Mouse (Mus musculus) forebrain, embryonic 14.5 days (tissue): ENCODE data around the gene Phb. TPM values are rescaled to one million over a fixed set of nuclear protein-coding genes. Genes with fewer than 3 reads are reported as not detected.
A peak's percentile ranks its signal among the peaks of the same experiment; 100 is the strongest.
"Not testable (repeated sequence)": the region's sequence is repeated elsewhere in the genome, so short reads cannot be mapped to it uniquely, and the experiment has no call there.

Experiments used
- ATAC-seq: fragments of 200-750 bp; cut with Nextera tagmentation; 2 replicates; pipeline ENCODE4 v1.8.0; 2017; ENCODE audit warnings: mild to moderate bottlenecking, moderate library complexity
- DNase-seq: peaks from one replicate; pipeline ENCODE4 v3.0.0-alpha.2; 2015; ENCODE audit warnings: low spot score
- H3K27ac ChIP-seq: fragments of 300-500 bp; sonication (generic); 2 replicates; pipeline ENCODE4 v1.5.1; 2014; ENCODE audit warnings: low read depth, mild to moderate bottlenecking, control low read depth, low read length, moderate library complexity
- H3K27me3 ChIP-seq: fragments of 300-500 bp; sonication (generic); replicated peaks from 2 replicates; pipeline ENCODE4 v1.6.1; 2014; ENCODE audit warnings: low read length, control low read depth, mixed read lengths; ENCODE audit not compliant: control insufficient read depth, insufficient read depth
- H3K36me3 ChIP-seq: fragments of 300-500 bp; sonication (generic); 2 replicates; pipeline ENCODE4 v1.6.1; 2014; ENCODE audit warnings: low read length, control low read depth; ENCODE audit not compliant: control insufficient read depth, insufficient read depth
- H3K4me1 ChIP-seq: fragments of 300-500 bp; sonication (generic); 2 replicates; pipeline ENCODE4 v1.6.1; 2014; ENCODE audit warnings: antibody characterized with exemption, low read length, control low read depth; ENCODE audit not compliant: control insufficient read depth, insufficient read depth
- H3K4me2 ChIP-seq: fragments of 300-500 bp; sonication (generic); 2 replicates; pipeline ENCODE4 v1.6.1; 2014; ENCODE audit warnings: mild to moderate bottlenecking, control low read depth, low read length
- H3K4me3 ChIP-seq: fragments of 300-500 bp; sonication (generic); 2 replicates; pipeline ENCODE4 v1.5.1; 2014; ENCODE audit warnings: low read depth, low read length, control low read depth
- H3K9ac ChIP-seq: fragments of 300-500 bp; sonication (generic); 2 replicates; pipeline ENCODE4 v1.6.1; 2014; ENCODE audit warnings: mild to moderate bottlenecking, low read length, control low read depth, moderate library complexity
- H3K9me3 ChIP-seq: fragments of 300-500 bp; sonication (generic); replicated peaks from 2 replicates; pipeline ENCODE4 v1.6.1; 2016; ENCODE audit warnings: low read length, control low read depth, mixed read lengths; ENCODE audit not compliant: control insufficient read depth
- WGBS: fragments of 180-500 bp; shearing (Covaris S2); extraction: QIAGEN DNeasy Blood & Tissue Kit; methylation state at CpG from one replicate; pipeline ENCODE4 v1.1.7; 2014; 5-methylcytosine and 5-hydroxymethylcytosine counted together
- polyA plus RNA-seq: library from polyadenylated mRNA; unstranded; fragments of >200 nt; fragmentation: Nextera tagmentation; extraction: Ambion mirVana; gene quantifications from 2 replicates; pipeline ENCODE4 v1.2.1, GENCODE M21; 2014

Phb gene
- polyA plus RNA-seq, 1 experiment from 2014 or later: 215 TPM

DNA sequence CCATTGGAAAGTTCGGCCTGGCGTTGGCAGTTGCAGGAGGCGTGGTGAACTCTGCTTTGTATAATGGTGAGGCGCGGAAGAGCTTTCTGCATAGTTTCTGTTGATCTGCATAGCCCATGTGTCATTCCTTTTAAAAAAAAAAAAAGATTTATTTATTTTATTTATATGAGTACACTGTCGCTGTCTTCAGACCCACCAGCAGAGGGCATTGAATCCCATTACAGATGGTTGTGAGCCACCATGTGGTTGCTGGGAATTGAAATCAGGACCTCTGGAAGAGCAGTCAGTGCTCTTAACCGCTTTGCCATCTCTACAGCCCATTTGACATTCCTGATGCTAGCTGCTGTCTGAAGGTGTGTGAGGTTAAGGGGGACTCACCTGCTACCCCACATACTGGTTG lies 1.3 kb downstream of the Phb start:
- WGBS: 86% methylated on average over 7 of the region's 7 CpGs
- not testable (repeated sequence) for H3K9me3 ChIP-seq, ATAC-seq, H3K27me3 ChIP-seq, DNase-seq, H3K4me2 ChIP-seq, H3K4me1 ChIP-seq, H3K4me3 ChIP-seq, H3K27ac ChIP-seq, H3K9ac ChIP-seq
- peaks cover 36% of the 10 kb centered on the region for H3K36me3 ChIP-seq

DNA sequence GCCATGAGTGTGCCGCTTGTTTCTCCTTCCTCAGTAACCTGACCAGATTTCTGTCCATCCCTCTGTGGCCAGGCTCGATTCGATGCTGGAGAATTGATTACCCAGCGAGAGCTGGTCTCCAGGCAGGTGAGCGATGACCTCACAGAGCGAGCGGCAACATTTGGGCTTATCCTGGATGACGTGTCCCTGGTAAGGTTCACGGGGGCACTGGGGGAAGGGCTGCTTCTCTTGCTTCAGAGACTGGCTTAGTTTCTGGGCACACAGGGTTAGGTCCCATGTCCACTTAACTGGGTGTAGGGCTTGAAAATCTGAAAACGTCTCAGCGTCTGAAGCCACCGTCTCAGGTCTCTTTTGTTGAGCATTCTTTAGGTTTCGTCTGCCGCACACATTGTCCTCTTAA lies 8.7 kb downstream of the Phb start:
- no peak for DNase-seq
- 89% methylated on average over 14 of the region's 14 CpGs for WGBS
- Histone ChIP-seq H3K27me3 (no peaks in the 10 kb centered on the region), H3K36me3 (peaks cover 81% of the 10 kb centered on the region), H3K27ac (no peak overlapping the region), H3K9ac (no peak overlapping the region), H3K4me3 (no peak overlapping the region), H3K4me1 (no peaks in the 10 kb centered on the region), H3K9me3 (no peaks in the 10 kb centered on the region), H3K4me2 (no peak overlapping the region)
- no peak for ATAC-seq

DNA sequence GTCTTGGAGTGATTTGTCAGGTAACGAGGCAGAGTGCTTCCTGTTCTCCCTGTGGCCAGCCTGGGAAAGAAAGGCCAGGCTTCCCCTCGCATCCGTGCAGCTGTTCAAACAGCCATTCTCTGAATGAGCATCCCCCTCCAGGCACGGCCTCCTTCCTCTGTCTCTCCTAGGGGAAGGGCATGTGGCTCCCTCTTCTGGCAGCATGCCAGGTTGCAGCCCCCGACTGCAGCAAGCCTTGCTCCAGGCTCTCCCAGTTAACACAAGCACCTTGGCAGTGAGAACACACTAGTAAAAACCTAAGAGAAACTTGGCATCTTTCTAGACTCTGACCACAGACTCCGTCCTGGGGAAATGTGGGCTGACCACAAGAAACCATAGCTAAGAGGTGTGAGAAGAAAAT lies 9.6 kb downstream of the Phb start:
- Histone ChIP-seq H3K9me3 (no peaks in the 10 kb centered on the region), H3K27me3 (no peaks in the 10 kb centered on the region), H3K4me1 (no peaks in the 10 kb centered on the region), H3K36me3 (peaks cover 84% of the 10 kb centered on the region), H3K4me2 (no peak overlapping the region), H3K9ac (no peak overlapping the region), H3K27ac (peak overlapping the region; percentile 0; the same call in 1 of the 2 replicates), H3K4me3 (no peak overlapping the region)
- peak; percentile 82 for DNase-seq
- no peak for ATAC-seq
- WGBS: 18% methylated on average over 6 of the region's 6 CpGs

DNA sequence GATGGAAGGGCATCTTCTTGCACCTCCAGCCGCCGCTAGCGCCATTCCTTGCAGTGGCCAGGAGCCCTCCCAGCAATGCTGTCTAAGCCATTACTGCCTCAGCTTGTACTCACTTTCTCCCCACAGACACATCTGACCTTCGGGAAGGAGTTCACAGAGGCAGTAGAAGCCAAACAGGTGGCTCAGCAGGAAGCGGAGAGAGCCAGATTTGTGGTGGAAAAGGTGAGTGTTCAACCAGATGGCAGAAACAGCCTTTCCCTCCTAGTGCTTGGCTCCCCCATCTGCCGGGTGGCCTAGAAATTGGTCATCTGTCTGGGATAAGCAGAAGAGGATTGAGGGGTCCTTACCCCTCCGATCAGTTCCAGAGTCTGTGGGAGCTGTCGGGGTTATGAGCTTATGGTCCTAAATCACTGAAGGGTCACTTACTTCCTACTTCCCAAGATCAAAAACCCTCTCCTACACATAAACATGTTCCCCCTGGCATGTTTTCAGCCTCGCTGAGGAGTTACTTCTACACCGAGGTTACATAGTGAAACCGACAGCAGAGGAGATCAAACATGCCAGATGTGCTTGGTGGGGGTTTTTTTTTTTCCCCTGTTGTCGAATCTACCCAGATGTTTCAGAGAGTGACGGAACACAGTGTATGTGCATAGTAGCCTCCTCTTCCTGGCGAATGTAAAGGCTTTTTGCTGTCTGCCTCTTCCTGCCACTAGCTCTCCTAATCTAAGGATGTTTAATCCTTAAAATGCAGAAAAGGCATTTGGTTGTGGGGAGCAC lies 11.4 kb downstream of the Phb start:
- no peak for ATAC-seq
- H3K27me3 ChIP-seq: no peaks in the 10 kb centered on the region
- WGBS: 92% methylated on average over 14 of the region's 14 CpGs

DNA sequence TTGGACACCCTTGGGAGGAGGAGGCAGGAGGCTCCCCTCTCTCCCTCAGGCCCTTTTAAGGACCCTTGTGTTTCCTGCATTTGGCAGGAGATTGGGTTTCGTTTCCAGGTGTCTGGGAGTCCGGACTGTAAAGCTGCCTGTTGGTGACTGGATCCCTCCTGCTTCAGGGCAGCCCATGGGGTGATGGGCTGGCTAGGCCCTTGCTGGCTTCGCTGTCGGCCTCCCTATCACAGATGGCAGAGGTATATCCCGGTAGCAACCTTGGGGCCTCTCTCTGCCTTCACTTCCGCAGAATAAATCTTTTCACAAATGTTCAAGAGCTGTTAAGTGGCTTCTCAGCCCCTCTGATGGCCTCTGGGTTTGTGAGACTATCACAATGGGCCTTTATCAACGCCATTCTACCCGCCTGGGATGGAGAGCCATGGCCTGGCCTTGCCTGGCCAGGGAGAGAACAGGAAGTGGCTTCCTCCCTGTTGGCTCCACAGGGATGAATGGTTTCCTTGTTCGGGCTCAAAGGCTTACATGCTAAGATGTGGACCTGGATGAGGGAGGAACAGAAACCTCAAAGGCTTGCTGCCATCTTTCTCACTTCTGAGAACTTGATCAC lies 15.3 kb downstream of the Phb start:
- 70% methylated on average over 9 of the region's 9 CpGs for WGBS
- H3K27me3 ChIP-seq: no peaks in the 10 kb centered on the region
- ATAC-seq (no peak), DNase-seq (no peak)
- H3K4me2 ChIP-seq: no peak overlapping the region
- H3K36me3 ChIP-seq: peaks cover 43% of the 10 kb centered on the region
- H3K4me3 ChIP-seq: no peak overlapping the region
- no peaks in the 10 kb centered on the region for H3K9me3 ChIP-seq
- no peak overlapping the region for H3K27ac ChIP-seq
- H3K4me1 ChIP-seq: no peaks in the 10 kb centered on the region
- no peak overlapping the region for H3K9ac ChIP-seq

More for the DNA sequence above, 11.4 kb downstream of the Phb start:
- DNase-seq: no peak
- Histone ChIP-seq H3K4me2 (no peak overlapping the region), H3K9me3 (no peaks in the 10 kb centered on the region), H3K27ac (no peak overlapping the region), H3K4me3 (no peak overlapping the region), H3K9ac (no peak overlapping the region), H3K36me3 (peaks cover 76% of the 10 kb centered on the region), H3K4me1 (no peaks in the 10 kb centered on the region)

DNA sequence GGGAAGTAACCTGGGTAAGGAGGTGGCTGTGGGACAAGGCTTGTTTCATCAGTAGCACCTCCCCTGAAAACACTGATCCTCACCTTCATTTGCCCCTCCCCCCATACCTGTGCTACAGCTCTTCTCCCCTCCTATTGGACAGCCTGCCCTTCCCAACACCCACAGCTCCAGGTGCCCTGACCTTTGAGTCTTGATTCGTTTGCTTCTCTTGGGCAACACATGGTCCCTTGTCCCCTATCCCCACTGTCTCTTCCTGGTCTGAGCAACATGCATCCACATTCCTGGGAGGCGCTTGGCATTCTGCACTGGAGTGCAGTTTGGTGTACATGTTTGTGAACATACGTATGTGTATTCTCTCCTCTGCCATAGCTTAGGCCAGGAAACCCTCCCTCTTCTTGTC lies 16.2 kb downstream of the Phb start:
- Histone ChIP-seq H3K4me3 (no peak overlapping the region), H3K27me3 (no peaks in the 10 kb centered on the region), H3K27ac (no peak overlapping the region), H3K9ac (no peak overlapping the region), H3K4me2 (no peak overlapping the region), H3K4me1 (no peaks in the 10 kb centered on the region), H3K36me3 (peaks cover 34% of the 10 kb centered on the region), H3K9me3 (no peaks in the 10 kb centered on the region)
- 96% methylated on average over 3 of the region's 3 CpGs for WGBS
- no peak for ATAC-seq
- DNase-seq: no peak

DNA sequence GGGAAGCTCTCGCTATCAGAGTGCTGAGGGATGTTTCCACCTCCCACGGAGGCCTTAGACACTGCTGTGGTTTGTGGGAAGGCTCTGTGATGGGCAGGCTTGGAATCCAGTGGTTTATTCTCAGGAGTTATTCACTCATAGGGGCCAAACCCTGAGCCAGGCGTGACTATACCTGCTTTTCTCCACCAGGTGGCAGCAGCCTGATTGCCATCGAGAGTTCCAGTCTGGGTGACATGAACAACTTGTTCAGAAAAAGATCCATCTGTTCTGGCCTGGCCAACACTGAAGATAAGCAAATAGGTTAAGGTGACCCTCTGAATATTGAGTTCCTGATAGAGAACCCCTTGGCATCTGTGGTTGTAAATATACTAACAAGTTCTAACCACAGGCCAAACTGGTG lies 19.3 kb downstream of the Phb start:
- ATAC-seq: peak; percentile 40; the same call in 1 of the 2 replicates
- H3K9me3 ChIP-seq: no peaks in the 10 kb centered on the region
- 4% methylated on average over 4 of the region's 4 CpGs for WGBS
- H3K27me3 ChIP-seq: no peaks in the 10 kb centered on the region
- H3K27ac ChIP-seq: no peak overlapping the region
- no peak overlapping the region for H3K4me3 ChIP-seq
- H3K9ac ChIP-seq: no peak overlapping the region
- H3K4me1 ChIP-seq: no peaks in the 10 kb centered on the region
- H3K36me3 ChIP-seq: peaks cover 10% of the 10 kb centered on the region; the same call in 1 of the 2 replicates
- peak; percentile 88 for DNase-seq
- H3K4me2 ChIP-seq: no peak overlapping the region

DNA sequence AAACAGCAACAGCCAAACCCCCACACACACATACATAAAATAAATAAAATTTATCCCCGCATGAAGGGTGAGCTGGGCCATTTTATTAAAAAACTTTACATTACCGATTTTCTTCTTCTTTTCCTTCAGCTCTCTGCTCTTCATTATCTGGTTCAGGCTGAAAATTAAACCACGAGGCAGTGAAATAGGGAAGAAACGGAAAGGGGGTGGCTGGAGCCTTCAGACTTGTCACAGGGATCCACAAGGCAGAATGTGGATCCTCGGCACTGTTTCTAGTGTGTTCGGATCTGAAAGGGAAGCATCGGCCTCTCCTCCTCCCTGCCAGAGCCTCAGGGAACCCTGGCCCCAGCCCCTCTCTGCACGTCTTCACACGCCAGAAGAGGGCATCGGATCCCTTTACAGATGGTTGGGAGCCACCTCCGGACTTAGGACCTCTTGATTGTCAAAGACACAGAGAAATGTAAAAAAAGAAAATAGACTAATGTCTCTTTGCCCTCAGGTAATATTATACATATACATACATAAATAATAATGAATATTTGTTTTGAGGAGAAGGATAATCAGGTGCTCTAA lies 20.4 kb downstream of the Phb start:
- DNase-seq (no peak), ATAC-seq (no peak)
- WGBS: 37% methylated on average over 11 of the region's 11 CpGs

DNA sequence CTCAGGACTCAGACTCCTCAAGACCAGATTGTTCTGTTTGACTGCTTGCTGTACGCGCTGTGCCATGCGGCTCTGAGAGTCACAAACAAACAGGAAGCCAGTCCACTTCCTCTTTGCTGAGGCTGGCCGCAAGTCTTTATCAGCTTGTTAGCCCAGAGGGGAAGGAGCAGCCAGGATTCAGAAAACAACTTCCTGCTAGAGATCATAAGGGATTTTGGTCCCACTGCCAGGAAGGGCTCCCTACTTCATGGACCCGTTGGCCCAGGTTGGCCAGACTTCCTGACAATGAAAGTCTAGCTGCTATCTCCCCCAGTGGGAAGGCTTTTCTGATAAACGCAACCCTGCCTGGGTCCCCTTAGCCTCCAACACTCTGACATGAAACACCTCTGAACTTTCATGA lies 21.8 kb downstream of the Phb start:
- Histone ChIP-seq H3K4me3 (no peak overlapping the region), H3K27me3 (no peaks in the 10 kb centered on the region), H3K4me2 (no peak overlapping the region), H3K9ac (no peak overlapping the region), H3K27ac (no peak overlapping the region), H3K4me1 (no peaks in the 10 kb centered on the region), H3K36me3 (no peaks in the 10 kb centered on the region), H3K9me3 (no peaks in the 10 kb centered on the region)
- WGBS: 89% methylated on average over 6 of the region's 6 CpGs
- no peak for DNase-seq
- no peak for ATAC-seq

More for the DNA sequence above, 20.4 kb downstream of the Phb start:
- Histone ChIP-seq H3K4me2 (no peak overlapping the region), H3K27me3 (no peaks in the 10 kb centered on the region), H3K4me1 (no peaks in the 10 kb centered on the region), H3K36me3 (no peaks in the 10 kb centered on the region), H3K9me3 (no peaks in the 10 kb centered on the region), H3K9ac (no peak overlapping the region), H3K4me3 (no peak overlapping the region), H3K27ac (no peak overlapping the region)
